Mouse (Mus musculus) forebrain, embryonic 15.5 days (tissue): ENCODE results near the gene Gm42421. TPM values are rescaled to one million over a fixed set of nuclear protein-coding genes. Genes with fewer than 3 reads are reported as not detected.
A peak's percentile ranks its signal among the peaks of the same experiment; 100 is the strongest.

Experiments
- ATAC-seq: fragments of 200-750 bp; cut with Nextera tagmentation; replicated peaks from 2 replicates; pipeline ENCODE4 v1.8.0; 2017; ENCODE audit warnings: mild to moderate bottlenecking, moderate TSS enrichment, moderate library complexity
- H3K27ac ChIP-seq: fragments of 300-500 bp; sonication (generic); replicated peaks from 2 replicates; pipeline ENCODE4 v1.5.1; 2015; ENCODE audit warnings: mild to moderate bottlenecking, inconsistent platforms
- H3K27me3 ChIP-seq: fragments of 300-500 bp; sonication (generic); 2 replicates; pipeline ENCODE4 v1.6.1; 2015; ENCODE audit warnings: inconsistent platforms
- H3K36me3 ChIP-seq: fragments of 300-500 bp; sonication (generic); 2 replicates; pipeline ENCODE4 v1.6.1; 2015; ENCODE audit warnings: mild to moderate bottlenecking, inconsistent platforms
- H3K4me1 ChIP-seq: fragments of 300-500 bp; sonication (generic); 2 replicates; pipeline ENCODE4 v1.6.1; 2015; ENCODE audit warnings: inconsistent platforms
- H3K4me2 ChIP-seq: fragments of 300-500 bp; sonication (generic); replicated peaks from 2 replicates; pipeline ENCODE4 v1.6.1; 2015; ENCODE audit warnings: mild to moderate bottlenecking, inconsistent platforms
- H3K4me3 ChIP-seq: fragments of 300-500 bp; sonication (generic); 2 replicates; pipeline ENCODE4 v1.5.1; 2015; ENCODE audit warnings: mild to moderate bottlenecking, inconsistent platforms
- H3K9ac ChIP-seq: fragments of 300-500 bp; sonication (generic); replicated peaks from 2 replicates; pipeline ENCODE4 v1.6.1; 2015; ENCODE audit warnings: mild to moderate bottlenecking, inconsistent platforms
- H3K9me3 ChIP-seq: fragments of 300-500 bp; sonication (generic); 2 replicates; pipeline ENCODE4 v1.6.1; 2016; ENCODE audit warnings: inconsistent platforms
- WGBS: fragments of 180-500 bp; shearing (Covaris S2); methylation state at CpG from one replicate; pipeline ENCODE4 v1.1.7; 2015; ENCODE audit warnings: mixed read lengths; 5-methylcytosine and 5-hydroxymethylcytosine counted together
- polyA plus RNA-seq: library from polyadenylated mRNA; unstranded; fragments of >200 nt; fragmentation: Nextera tagmentation; extraction: Ambion mirVana; gene quantifications from 2 replicates; pipeline ENCODE4 v1.2.1, GENCODE M21; 2015

Gene Gm42421
- polyA plus RNA-seq, 1 experiment from 2014 or later, result 2.2 TPM

GRCm38 (mm10) chr5:143916221-143916620 is 11.8 kb upstream of the Gm42421 start:
- Histone ChIP-seq H3K9me3 (no peaks in the 10 kb centered on the region), H3K36me3 (peaks cover 53% of the 10 kb centered on the region), H3K27ac (no peak overlapping the region), H3K4me1 (peaks cover under 1% of the 10 kb centered on the region), H3K27me3 (no peaks in the 10 kb centered on the region), H3K9ac (no peak overlapping the region), H3K4me2 (no peak overlapping the region), H3K4me3 (no peak overlapping the region)
- WGBS, result 90% methylated on average over 9 of the region's 9 CpGs
- ATAC-seq, result no peak

- H3K9me3 ChIP-seq, result no peaks in the 10 kb centered on the region
- H3K4me3 ChIP-seq, result no peak overlapping the region
- H3K36me3 ChIP-seq, result peaks cover 62% of the 10 kb centered on the region
- H3K4me1 ChIP-seq, result no peaks in the 10 kb centered on the region
- H3K27me3 ChIP-seq, result no peaks in the 10 kb centered on the region
- 51% methylated on average over 5 of the region's 5 CpGs for WGBS
- H3K4me2 ChIP-seq, result no peak overlapping the region
- H3K9ac ChIP-seq, result no peak overlapping the region
- no peak overlapping the region for H3K27ac ChIP-seq
- ATAC-seq, result no peak
These were observed 10.6 kb upstream of the Gm42421 start for GRCm38 (mm10) chr5:143917418-143917817.

GRCm38 (mm10) chr5:143918120-143918519 is 9.9 kb upstream of the Gm42421 start:
- Histone ChIP-seq H3K9ac (no peak overlapping the region), H3K9me3 (no peaks in the 10 kb centered on the region), H3K27me3 (no peaks in the 10 kb centered on the region), H3K4me2 (no peak overlapping the region), H3K4me1 (no peaks in the 10 kb centered on the region), H3K27ac (no peak overlapping the region), H3K36me3 (peaks cover 65% of the 10 kb centered on the region), H3K4me3 (no peak overlapping the region)
- WGBS, result 96% methylated on average over 3 of the region's 3 CpGs
- ATAC-seq, result no peak

- 93% methylated on average over 6 of the region's 6 CpGs for WGBS
- H3K27ac ChIP-seq, result no peak overlapping the region
- no peaks in the 10 kb centered on the region for H3K4me1 ChIP-seq
- no peak overlapping the region for H3K9ac ChIP-seq
- H3K27me3 ChIP-seq, result no peaks in the 10 kb centered on the region
- H3K4me3 ChIP-seq, result no peak overlapping the region
- peaks cover 76% of the 10 kb centered on the region for H3K36me3 ChIP-seq
- H3K9me3 ChIP-seq, result no peaks in the 10 kb centered on the region
- ATAC-seq, result no peak
- H3K4me2 ChIP-seq, result no peak overlapping the region
These were observed 3.1 kb upstream of the Gm42421 start for GRCm38 (mm10) chr5:143924781-143925452.

- no peak overlapping the region for H3K9ac ChIP-seq
- 96% methylated on average over 4 of the region's 4 CpGs for WGBS
- ATAC-seq, result no peak
- H3K9me3 ChIP-seq, result no peaks in the 10 kb centered on the region
- no peak overlapping the region for H3K27ac ChIP-seq
- no peaks in the 10 kb centered on the region for H3K27me3 ChIP-seq
- H3K4me1 ChIP-seq, result peaks cover 3% of the 10 kb centered on the region; the same call in 1 of the 2 replicates
- no peak overlapping the region for H3K4me3 ChIP-seq
- H3K4me2 ChIP-seq, result no peak overlapping the region
- peaks cover 65% of the 10 kb centered on the region for H3K36me3 ChIP-seq
These were observed 1.3 kb downstream of the Gm42421 start for GRCm38 (mm10) chr5:143929291-143929690.

GRCm38 (mm10) chr5:143930656-143931055 is 2.7 kb downstream of the Gm42421 start:
- WGBS, result 94% methylated on average over 12 of the region's 12 CpGs
- peaks cover 3% of the 10 kb centered on the region; the same call in 1 of the 2 replicates for H3K4me1 ChIP-seq
- H3K4me2 ChIP-seq, result no peak overlapping the region
- H3K9ac ChIP-seq, result no peak overlapping the region
- H3K9me3 ChIP-seq, result no peaks in the 10 kb centered on the region
- no peak overlapping the region for H3K4me3 ChIP-seq
- H3K27ac ChIP-seq, result no peak overlapping the region
- H3K36me3 ChIP-seq, result peaks cover 51% of the 10 kb centered on the region
- no peaks in the 10 kb centered on the region for H3K27me3 ChIP-seq
- ATAC-seq, result no peak

- Histone ChIP-seq H3K36me3 (peaks cover 39% of the 10 kb centered on the region), H3K4me1 (peaks cover 3% of the 10 kb centered on the region; the same call in 1 of the 2 replicates), H3K27ac (no peak overlapping the region), H3K27me3 (no peaks in the 10 kb centered on the region), H3K9me3 (no peaks in the 10 kb centered on the region), H3K9ac (no peak overlapping the region), H3K4me3 (no peak overlapping the region), H3K4me2 (no peak overlapping the region)
- ATAC-seq, result no peak
- WGBS, result 83% methylated on average over 6 of the region's 6 CpGs
These were observed 4.0 kb downstream of the Gm42421 start for GRCm38 (mm10) chr5:143931863-143932580.

- H3K9me3 ChIP-seq, result no peaks in the 10 kb centered on the region
- peaks cover 39% of the 10 kb centered on the region for H3K36me3 ChIP-seq
- 12% methylated on average over 8 of the region's 8 CpGs for WGBS
- peak within 1 kb of the TSS; percentile 7; the same call in 1 of the 2 replicates for H3K4me3 ChIP-seq
- no peak within 1 kb of the TSS for H3K9ac ChIP-seq
- ATAC-seq, result no peak
- peaks cover 3% of the 10 kb centered on the region; the same call in 1 of the 2 replicates for H3K4me1 ChIP-seq
- no peaks in the 10 kb centered on the region for H3K27me3 ChIP-seq
- no peak within 1 kb of the TSS for H3K27ac ChIP-seq
- peak within 1 kb of the TSS; percentile 12; the same call in 1 of the 2 replicates for H3K4me2 ChIP-seq
These were observed 4.9 kb downstream of the Gm42421 start, which contains the start of gene Rsph10b for GRCm38 (mm10) chr5:143932831-143933230. Gene Rsph10b (plus strand): TSS chr5:143933035.

GRCm38 (mm10) chr5:143933414-143933813 is 5.4 kb downstream of the Gm42421 start:
- no peaks in the 10 kb centered on the region for H3K27me3 ChIP-seq
- 87% methylated on average over 11 of the region's 11 CpGs for WGBS
- peaks cover 33% of the 10 kb centered on the region for H3K36me3 ChIP-seq
- no peak for ATAC-seq
- 0 out of 2 replicates have a peak overlapping the region, but pooled peaks have one; percentile 7 for H3K4me3 ChIP-seq
- no peaks in the 10 kb centered on the region for H3K9me3 ChIP-seq
- H3K27ac ChIP-seq, result no peak overlapping the region
- 0 out of 2 replicates have a peak overlapping the region, but pooled peaks have one; percentile 12 for H3K4me2 ChIP-seq
- H3K4me1 ChIP-seq, result peaks cover 3% of the 10 kb centered on the region; the same call in 1 of the 2 replicates
- H3K9ac ChIP-seq, result no peak overlapping the region

GRCm38 (mm10) chr5:143933875-143934274 is 5.9 kb downstream of the Gm42421 start:
- H3K9ac ChIP-seq, result no peak overlapping the region
- H3K36me3 ChIP-seq, result peaks cover 29% of the 10 kb centered on the region
- no peaks in the 10 kb centered on the region for H3K9me3 ChIP-seq
- peaks cover 3% of the 10 kb centered on the region; the same call in 1 of the 2 replicates for H3K4me1 ChIP-seq
- 86% methylated on average over 1 of the region's 1 CpGs for WGBS
- H3K27ac ChIP-seq, result no peak overlapping the region
- no peak overlapping the region for H3K4me2 ChIP-seq
- H3K27me3 ChIP-seq, result no peaks in the 10 kb centered on the region
- H3K4me3 ChIP-seq, result no peak overlapping the region
- ATAC-seq, result no peak

GRCm38 (mm10) chr5:143936156-143936555 is 8.2 kb downstream of the Gm42421 start:
- no peak overlapping the region for H3K9ac ChIP-seq
- H3K4me2 ChIP-seq, result no peak overlapping the region
- H3K27ac ChIP-seq, result no peak overlapping the region
- no peak overlapping the region for H3K4me3 ChIP-seq
- WGBS, result 89% methylated on average over 9 of the region's 9 CpGs
- H3K36me3 ChIP-seq, result peaks cover 8% of the 10 kb centered on the region
- no peaks in the 10 kb centered on the region for H3K27me3 ChIP-seq
- H3K9me3 ChIP-seq, result no peaks in the 10 kb centered on the region
- ATAC-seq, result no peak
- H3K4me1 ChIP-seq, result peaks cover 3% of the 10 kb centered on the region; the same call in 1 of the 2 replicates

- ATAC-seq, result no peak
- WGBS, result 20% methylated on average over 10 of the region's 10 CpGs
- Histone ChIP-seq H3K9ac (no peak overlapping the region), H3K4me2 (no peak overlapping the region), H3K4me1 (no peaks in the 10 kb centered on the region; the same call in 1 of the 2 replicates), H3K27me3 (no peaks in the 10 kb centered on the region), H3K9me3 (no peaks in the 10 kb centered on the region), H3K36me3 (no peaks in the 10 kb centered on the region), H3K27ac (no peak overlapping the region), H3K4me3 (no peak overlapping the region)
These were observed 13.6 kb downstream of the Gm42421 start for GRCm38 (mm10) chr5:143941588-143941987.
